Mouse (Mus musculus): ENCODE results near the gene Egfr. TPM values are rescaled to one million over a fixed set of nuclear protein-coding genes. Genes with fewer than 3 reads are reported as not detected.

Egfr gene
- polyA plus RNA-seq, 1 experiment from 2014 or later, result 2.1 TPM

- no peak overlapping the region for H3K4me2 ChIP-seq (ENCODE audit: low read length)
- ATAC-seq (no peak), DNase-seq (ENCODE audit: low spot score) (no peak)
- no peaks in the 10 kb centered on the region for H3K4me1 ChIP-seq (ENCODE audit: control insufficient read depth, insufficient read depth, low read length)
- H3K9me3 ChIP-seq (replicated peaks; ENCODE audit: control insufficient read depth, low read length), result no peaks in the 10 kb centered on the region
- no peak overlapping the region for H3K4me3 ChIP-seq (ENCODE audit: low read depth, low read length)
- H3K36me3 ChIP-seq (ENCODE audit: control insufficient read depth, insufficient read depth, low read length), result no peaks in the 10 kb centered on the region
- H3K9ac ChIP-seq (ENCODE audit: low read length), result no peak overlapping the region
- WGBS, result 78% methylated on average over 6 of the region's 6 CpGs
- H3K27ac ChIP-seq (ENCODE audit: low read depth, low read length), result no peak overlapping the region
- no peaks in the 10 kb centered on the region for H3K27me3 ChIP-seq (replicated peaks; ENCODE audit: control insufficient read depth, insufficient read depth, low read length)
These were observed 43.5 kb downstream of the Egfr start for GRCm38 (mm10) chr11:16795513-16795912.

- no peak overlapping the region for H3K9ac ChIP-seq (ENCODE audit: low read length)
- no peak overlapping the region for H3K4me2 ChIP-seq (ENCODE audit: low read length)
- no peaks in the 10 kb centered on the region for H3K27me3 ChIP-seq (replicated peaks; ENCODE audit: control insufficient read depth, insufficient read depth, low read length)
- no peak overlapping the region for H3K27ac ChIP-seq (ENCODE audit: low read depth, low read length)
- DNase-seq (ENCODE audit: low spot score), result no peak
- 84% methylated on average over 3 of the region's 3 CpGs for WGBS
- H3K4me1 ChIP-seq (ENCODE audit: control insufficient read depth, insufficient read depth, low read length), result no peaks in the 10 kb centered on the region
- ATAC-seq, result no peak
- H3K36me3 ChIP-seq (ENCODE audit: control insufficient read depth, insufficient read depth, low read length), result no peaks in the 10 kb centered on the region
- H3K4me3 ChIP-seq (ENCODE audit: low read depth, low read length), result no peak overlapping the region
- H3K9me3 ChIP-seq (replicated peaks; ENCODE audit: control insufficient read depth, low read length), result no peaks in the 10 kb centered on the region
These were observed 45.5 kb downstream of the Egfr start for GRCm38 (mm10) chr11:16797456-16797855.

GRCm38 (mm10) chr11:16798136-16798535 is 46.1 kb downstream of the Egfr start:
- Histone ChIP-seq H3K4me2 (ENCODE audit: low read length) (no peak overlapping the region), H3K27ac (ENCODE audit: low read depth, low read length) (no peak overlapping the region), H3K4me3 (ENCODE audit: low read depth, low read length) (no peak overlapping the region), H3K4me1 (ENCODE audit: control insufficient read depth, insufficient read depth, low read length) (no peaks in the 10 kb centered on the region), H3K27me3 (replicated peaks; ENCODE audit: control insufficient read depth, insufficient read depth, low read length) (no peaks in the 10 kb centered on the region), H3K9me3 (replicated peaks; ENCODE audit: control insufficient read depth, low read length) (no peaks in the 10 kb centered on the region), H3K36me3 (ENCODE audit: control insufficient read depth, insufficient read depth, low read length) (no peaks in the 10 kb centered on the region), H3K9ac (ENCODE audit: low read length) (no peak overlapping the region)
- DNase-seq (ENCODE audit: low spot score) (peak; percentile 4), ATAC-seq (no peak)

- Histone ChIP-seq H3K9me3 (replicated peaks; ENCODE audit: control insufficient read depth, low read length) (no peaks in the 10 kb centered on the region), H3K4me3 (ENCODE audit: low read depth, low read length) (no peak overlapping the region), H3K36me3 (ENCODE audit: control insufficient read depth, insufficient read depth, low read length) (no peaks in the 10 kb centered on the region), H3K27me3 (replicated peaks; ENCODE audit: control insufficient read depth, insufficient read depth, low read length) (no peaks in the 10 kb centered on the region), H3K4me1 (ENCODE audit: control insufficient read depth, insufficient read depth, low read length) (no peaks in the 10 kb centered on the region), H3K4me2 (ENCODE audit: low read length) (no peak overlapping the region), H3K27ac (ENCODE audit: low read depth, low read length) (no peak overlapping the region), H3K9ac (ENCODE audit: low read length) (no peak overlapping the region)
- DNase-seq (ENCODE audit: low spot score) (no peak), ATAC-seq (no peak)
- 90% methylated on average over 6 of the region's 6 CpGs for WGBS
These were observed 48.5 kb downstream of the Egfr start for GRCm38 (mm10) chr11:16800507-16800906.

- Histone ChIP-seq H3K4me2 (ENCODE audit: low read length) (no peak overlapping the region), H3K9me3 (replicated peaks; ENCODE audit: control insufficient read depth, low read length) (no peaks in the 10 kb centered on the region), H3K9ac (ENCODE audit: low read length) (no peak overlapping the region), H3K27me3 (replicated peaks; ENCODE audit: control insufficient read depth, insufficient read depth, low read length) (no peaks in the 10 kb centered on the region), H3K4me1 (ENCODE audit: control insufficient read depth, insufficient read depth, low read length) (no peaks in the 10 kb centered on the region), H3K4me3 (ENCODE audit: low read depth, low read length) (no peak overlapping the region), H3K36me3 (ENCODE audit: control insufficient read depth, insufficient read depth, low read length) (no peaks in the 10 kb centered on the region), H3K27ac (ENCODE audit: low read depth, low read length) (no peak overlapping the region)
- 76% methylated on average over 1 of the region's 1 CpGs for WGBS
- ATAC-seq (no peak), DNase-seq (ENCODE audit: low spot score) (no peak)
These were observed 50.7 kb downstream of the Egfr start for GRCm38 (mm10) chr11:16802668-16803067.

GRCm38 (mm10) chr11:16804016-16804415 is 52.0 kb downstream of the Egfr start:
- Histone ChIP-seq H3K4me2 (ENCODE audit: low read length) (no peak overlapping the region), H3K27me3 (replicated peaks; ENCODE audit: control insufficient read depth, insufficient read depth, low read length) (no peaks in the 10 kb centered on the region), H3K36me3 (ENCODE audit: control insufficient read depth, insufficient read depth, low read length) (no peaks in the 10 kb centered on the region), H3K4me3 (ENCODE audit: low read depth, low read length) (no peak overlapping the region), H3K9me3 (replicated peaks; ENCODE audit: control insufficient read depth, low read length) (no peaks in the 10 kb centered on the region), H3K4me1 (ENCODE audit: control insufficient read depth, insufficient read depth, low read length) (no peaks in the 10 kb centered on the region), H3K27ac (ENCODE audit: low read depth, low read length) (no peak overlapping the region), H3K9ac (ENCODE audit: low read length) (no peak overlapping the region)
- 96% methylated on average over 2 of the region's 2 CpGs for WGBS
- ATAC-seq, result no peak
- no peak for DNase-seq (ENCODE audit: low spot score)

GRCm38 (mm10) chr11:16805886-16806285 is 53.9 kb downstream of the Egfr start:
- no peak overlapping the region for H3K9ac ChIP-seq (ENCODE audit: low read length)
- no peak overlapping the region for H3K4me3 ChIP-seq (ENCODE audit: low read depth, low read length)
- ATAC-seq, result no peak
- no peak for DNase-seq (ENCODE audit: low spot score)
- 88% methylated on average over 4 of the region's 4 CpGs for WGBS
- H3K27ac ChIP-seq (ENCODE audit: low read depth, low read length), result no peak overlapping the region
- H3K27me3 ChIP-seq (replicated peaks; ENCODE audit: control insufficient read depth, insufficient read depth, low read length), result no peaks in the 10 kb centered on the region
- no peak overlapping the region for H3K4me2 ChIP-seq (ENCODE audit: low read length)
- H3K9me3 ChIP-seq (replicated peaks; ENCODE audit: control insufficient read depth, low read length), result no peaks in the 10 kb centered on the region
- H3K36me3 ChIP-seq (ENCODE audit: control insufficient read depth, insufficient read depth, low read length), result no peaks in the 10 kb centered on the region
- no peaks in the 10 kb centered on the region for H3K4me1 ChIP-seq (ENCODE audit: control insufficient read depth, insufficient read depth, low read length)

GRCm38 (mm10) chr11:16809161-16809967 is 57.4 kb downstream of the Egfr start:
- no peak overlapping the region for H3K4me3 ChIP-seq (ENCODE audit: low read depth, low read length)
- no peak for DNase-seq (ENCODE audit: low spot score)

GRCm38 (mm10) chr11:16810086-16810485 is 58.1 kb downstream of the Egfr start:
- H3K4me2 ChIP-seq (ENCODE audit: low read length), result no peak overlapping the region
- no peak for ATAC-seq

More at GRCm38 (mm10) chr11:16809161-16809967, 57.4 kb downstream of the Egfr start:
- no peak overlapping the region for H3K27ac ChIP-seq (ENCODE audit: low read depth, low read length)
- no peak overlapping the region for H3K4me2 ChIP-seq (ENCODE audit: low read length)
- ATAC-seq, result no peak
- no peaks in the 10 kb centered on the region for H3K36me3 ChIP-seq (ENCODE audit: control insufficient read depth, insufficient read depth, low read length)
- H3K4me1 ChIP-seq (ENCODE audit: control insufficient read depth, insufficient read depth, low read length), result no peaks in the 10 kb centered on the region
- no peak overlapping the region for H3K9ac ChIP-seq (ENCODE audit: low read length)
- 87% methylated on average over 9 of the region's 9 CpGs for WGBS
- H3K27me3 ChIP-seq (replicated peaks; ENCODE audit: control insufficient read depth, insufficient read depth, low read length), result no peaks in the 10 kb centered on the region
- no peaks in the 10 kb centered on the region for H3K9me3 ChIP-seq (replicated peaks; ENCODE audit: control insufficient read depth, low read length)

More at GRCm38 (mm10) chr11:16810086-16810485, 58.1 kb downstream of the Egfr start:
- Histone ChIP-seq H3K36me3 (ENCODE audit: control insufficient read depth, insufficient read depth, low read length) (no peaks in the 10 kb centered on the region), H3K27me3 (replicated peaks; ENCODE audit: control insufficient read depth, insufficient read depth, low read length) (no peaks in the 10 kb centered on the region), H3K27ac (ENCODE audit: low read depth, low read length) (no peak overlapping the region), H3K9me3 (replicated peaks; ENCODE audit: control insufficient read depth, low read length) (no peaks in the 10 kb centered on the region), H3K4me1 (ENCODE audit: control insufficient read depth, insufficient read depth, low read length) (no peaks in the 10 kb centered on the region), H3K4me3 (ENCODE audit: low read depth, low read length) (no peak overlapping the region), H3K9ac (ENCODE audit: low read length) (no peak overlapping the region)
- WGBS, result 88% methylated on average over 3 of the region's 3 CpGs
- DNase-seq (ENCODE audit: low spot score), result no peak

Data from forebrain, embryonic 14.5 days (tissue).